Mouse (Mus musculus): Measurements from ENCODE around the gene Fxyd6. TPM values are rescaled to one million over a fixed set of nuclear protein-coding genes. Genes with fewer than 3 reads are reported as not detected.

Fxyd6 gene
- 354 and 379 TPM in 2 replicates for polyA plus RNA-seq (2015; fragmentation: Nextera tagmentation; extraction: Ambion mirVana)

- peaks cover 7% of the 10 kb centered on the region; the same call in 1 of the 2 replicates for H3K27me3 ChIP-seq
- ATAC-seq (ENCODE audit: low FRiP score): peak; percentile 76
- peak within 1 kb of the TSS; percentile 87 for H3K4me2 ChIP-seq
- no peaks in the 10 kb centered on the region for H3K36me3 ChIP-seq
- peak within 1 kb of the TSS; percentile 84 for H3K9ac ChIP-seq
- peak within 1 kb of the TSS; percentile 71 for H3K4me3 ChIP-seq
- peak within 1 kb of the TSS; percentile 89 for H3K27ac ChIP-seq
- WGBS: under 1% methylated on average over 28 of the region's 28 CpGs
- no peaks in the 10 kb centered on the region for H3K9me3 ChIP-seq
- H3K4me1 ChIP-seq (replicated peaks): peaks cover 46% of the 10 kb centered on the region
Measured at GRCm38 (mm10) chr9:45370117-45370561, at the start of gene Fxyd6. Fxyd6 (plus strand) TSS chr9:45370185.

- Histone ChIP-seq H3K4me2 (no peak overlapping the region), H3K27ac (no peak overlapping the region), H3K9me3 (no peaks in the 10 kb centered on the region), H3K27me3 (peaks cover 16% of the 10 kb centered on the region; the same call in 1 of the 2 replicates), H3K4me3 (no peak overlapping the region), H3K4me1 (replicated peaks) (no peaks in the 10 kb centered on the region), H3K9ac (no peak overlapping the region), H3K36me3 (no peaks in the 10 kb centered on the region)
- WGBS: 83% methylated on average over 6 of the region's 6 CpGs
- ATAC-seq (ENCODE audit: low FRiP score): no peak
Measured at GRCm38 (mm10) chr9:45321465-45321864, 48.5 kb upstream of the Fxyd6 start.

DNA sequence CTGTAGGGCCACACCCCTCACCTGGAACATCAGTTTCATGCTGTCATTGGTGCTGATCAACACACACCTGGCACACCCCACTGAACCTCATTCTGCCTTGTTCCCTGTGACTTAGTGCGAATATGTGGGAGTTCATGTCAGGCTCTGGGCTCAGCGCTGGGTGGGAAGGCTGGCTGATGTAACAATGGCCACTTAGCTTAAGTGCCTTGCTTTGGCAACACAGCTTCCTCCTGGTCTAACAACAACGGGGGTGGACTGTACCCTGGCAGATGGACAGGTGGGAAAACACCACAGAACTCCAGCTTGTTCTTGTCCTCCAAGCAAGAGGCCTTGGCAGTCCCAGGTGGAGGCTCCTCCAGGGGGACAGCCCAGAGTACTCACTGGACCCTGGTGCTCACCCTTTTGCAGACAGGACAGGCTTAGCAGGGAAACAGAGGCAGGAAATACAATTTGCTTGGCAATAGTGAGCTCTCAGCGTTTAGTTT is 48.0 kb upstream of the Fxyd6 start:
- Histone ChIP-seq H3K4me3 (no peak overlapping the region), H3K4me1 (replicated peaks) (no peaks in the 10 kb centered on the region), H3K4me2 (no peak overlapping the region), H3K9me3 (no peaks in the 10 kb centered on the region), H3K27ac (no peak overlapping the region), H3K9ac (no peak overlapping the region), H3K27me3 (peaks cover 13% of the 10 kb centered on the region; the same call in 1 of the 2 replicates), H3K36me3 (no peaks in the 10 kb centered on the region)
- 82% methylated on average over 4 of the region's 4 CpGs for WGBS
- no peak for ATAC-seq (ENCODE audit: low FRiP score)

DNA sequence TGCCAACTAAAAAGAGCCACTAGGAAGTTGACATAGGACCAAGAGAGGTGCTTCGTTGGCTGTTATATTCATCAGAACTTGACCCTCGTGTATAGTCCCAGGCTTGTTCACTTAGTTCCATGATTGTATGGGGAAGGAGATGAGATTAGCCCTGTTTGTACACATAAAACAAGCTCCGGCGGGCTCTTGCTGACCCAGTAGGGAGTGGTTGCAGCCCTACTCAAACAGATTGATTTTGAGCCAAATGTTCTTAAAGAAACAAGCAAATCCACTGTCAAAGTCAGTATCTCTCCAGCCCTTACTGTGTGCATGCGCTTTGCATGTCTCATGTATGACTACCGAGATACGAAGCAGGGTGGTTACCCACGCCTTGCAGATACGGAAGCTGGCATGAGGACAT is 43.6 kb upstream of the Fxyd6 start:
- Histone ChIP-seq H3K27ac (no peak overlapping the region), H3K9me3 (no peaks in the 10 kb centered on the region), H3K9ac (no peak overlapping the region), H3K27me3 (no peaks in the 10 kb centered on the region), H3K4me2 (no peak overlapping the region), H3K4me1 (replicated peaks) (0 out of 2 replicates have a peak, but pooled peaks cover 2% of the 10 kb centered on the region), H3K36me3 (no peaks in the 10 kb centered on the region), H3K4me3 (no peak overlapping the region)
- 93% methylated on average over 9 of the region's 9 CpGs for WGBS
- ATAC-seq (ENCODE audit: low FRiP score): no peak

GRCm38 (mm10) chr9:45328263-45328662 is 41.7 kb upstream of the Fxyd6 start:
- Histone ChIP-seq H3K36me3 (no peaks in the 10 kb centered on the region), H3K27me3 (no peaks in the 10 kb centered on the region), H3K4me1 (replicated peaks) (0 out of 2 replicates have a peak, but pooled peaks cover 3% of the 10 kb centered on the region), H3K9me3 (no peaks in the 10 kb centered on the region), H3K4me3 (no peak overlapping the region), H3K9ac (no peak overlapping the region), H3K27ac (no peak overlapping the region), H3K4me2 (no peak overlapping the region)
- 91% methylated on average over 4 of the region's 4 CpGs for WGBS
- ATAC-seq (ENCODE audit: low FRiP score): no peak

DNA sequence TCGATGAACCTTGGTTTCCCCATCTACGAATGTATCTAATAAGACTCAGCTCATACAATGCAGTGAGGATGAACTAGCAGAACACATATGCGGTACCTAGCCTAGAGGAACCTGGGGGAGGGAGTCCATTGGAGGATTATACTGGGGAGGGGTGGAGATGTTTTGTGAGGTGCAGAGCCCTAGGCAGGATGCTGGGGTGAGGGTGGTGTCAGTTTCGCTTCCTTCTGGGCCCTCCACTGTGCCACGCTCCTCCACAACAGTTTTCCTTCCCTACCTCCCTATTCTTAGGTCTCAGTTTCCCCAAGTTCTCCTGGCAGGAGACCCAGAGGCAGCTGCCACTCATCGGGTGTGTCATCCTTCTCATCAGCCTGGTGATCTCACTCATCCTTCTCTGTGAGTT is 40.4 kb upstream of the Fxyd6 start:
- 93% methylated on average over 6 of the region's 6 CpGs for WGBS
- H3K4me3 ChIP-seq: no peak overlapping the region

DNA sequence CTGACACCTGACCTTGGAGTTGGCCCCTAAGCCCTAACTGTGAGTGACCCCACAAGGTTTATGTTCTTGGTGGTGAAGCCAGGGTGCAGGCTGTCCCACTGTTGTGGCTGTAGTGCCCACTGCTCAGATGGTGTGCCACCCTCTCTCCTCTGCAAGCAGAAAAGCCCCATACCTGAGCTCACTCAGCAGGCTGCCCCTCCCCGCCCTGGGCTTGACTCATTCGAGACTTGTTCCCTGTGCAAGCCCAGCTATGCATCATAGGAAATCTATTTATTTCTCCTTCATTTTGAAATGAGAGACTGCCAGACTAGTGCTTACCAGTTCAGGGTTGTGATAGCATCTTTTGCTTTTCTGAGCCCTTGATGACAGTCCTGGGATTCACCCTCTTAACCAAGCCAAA is 32.6 kb upstream of the Fxyd6 start:
- no peaks in the 10 kb centered on the region for H3K36me3 ChIP-seq
- H3K27me3 ChIP-seq: no peaks in the 10 kb centered on the region
- H3K9me3 ChIP-seq: no peaks in the 10 kb centered on the region
- ATAC-seq (ENCODE audit: low FRiP score): no peak
- no peak overlapping the region for H3K9ac ChIP-seq
- H3K4me2 ChIP-seq: no peak overlapping the region
- no peak overlapping the region for H3K27ac ChIP-seq
- H3K4me3 ChIP-seq: no peak overlapping the region
- WGBS: 85% methylated on average over 2 of the region's 2 CpGs
- H3K4me1 ChIP-seq (replicated peaks): no peaks in the 10 kb centered on the region

More for the DNA sequence above, 40.4 kb upstream of the Fxyd6 start:
- no peak for ATAC-seq (ENCODE audit: low FRiP score)
- Histone ChIP-seq H3K9me3 (no peaks in the 10 kb centered on the region), H3K9ac (no peak overlapping the region), H3K36me3 (no peaks in the 10 kb centered on the region), H3K27ac (no peak overlapping the region), H3K4me1 (replicated peaks) (0 out of 2 replicates have a peak, but pooled peaks cover 3% of the 10 kb centered on the region), H3K4me2 (no peak overlapping the region), H3K27me3 (no peaks in the 10 kb centered on the region)

DNA sequence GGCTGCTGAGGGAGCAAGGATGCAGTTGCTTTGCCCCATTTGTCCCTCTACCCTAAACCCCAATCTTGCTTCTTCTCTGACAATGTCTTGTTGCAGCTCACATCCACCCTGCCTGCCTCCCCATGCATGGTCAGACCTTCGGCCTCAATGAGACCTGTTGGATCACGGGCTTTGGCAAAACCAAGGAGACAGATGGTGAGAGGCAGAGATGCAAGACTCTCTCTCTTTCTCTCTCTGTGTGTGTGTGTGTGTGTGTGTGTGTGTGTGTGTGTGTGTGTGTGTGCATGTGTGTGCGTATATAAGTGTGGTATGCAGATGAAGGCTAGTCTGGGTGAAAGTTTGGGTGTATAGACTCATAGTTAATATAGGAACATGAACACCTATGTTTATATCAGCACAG is 26.9 kb upstream of the Fxyd6 start:
- ATAC-seq (ENCODE audit: low FRiP score): no peak
- no peak overlapping the region for H3K4me3 ChIP-seq
- WGBS: 97% methylated on average over 3 of the region's 3 CpGs
- H3K4me2 ChIP-seq: no peak overlapping the region
- no peaks in the 10 kb centered on the region for H3K9me3 ChIP-seq
- no peak overlapping the region for H3K27ac ChIP-seq
- H3K9ac ChIP-seq: no peak overlapping the region
- H3K27me3 ChIP-seq: no peaks in the 10 kb centered on the region
- no peaks in the 10 kb centered on the region for H3K36me3 ChIP-seq
- no peaks in the 10 kb centered on the region for H3K4me1 ChIP-seq (replicated peaks)

DNA sequence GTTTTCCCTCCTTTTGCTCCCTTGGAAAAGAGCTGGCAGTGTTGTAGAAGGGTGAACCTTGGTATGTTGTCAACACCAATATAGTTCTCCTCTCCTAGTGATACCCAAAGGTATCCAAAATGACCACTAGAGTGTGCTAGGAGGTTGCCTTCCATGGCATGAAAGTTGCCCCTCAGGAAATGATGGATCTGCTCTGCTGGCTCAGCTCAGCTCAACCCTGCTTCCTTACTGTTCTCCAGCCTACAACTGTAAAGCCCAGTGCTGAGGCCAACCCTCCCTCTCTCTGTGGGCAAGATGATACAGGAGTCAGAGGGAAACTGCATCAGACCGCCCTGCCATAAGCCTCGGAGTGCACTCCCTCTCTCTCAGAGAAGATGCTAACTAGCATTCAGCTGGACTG is 24.5 kb upstream of the Fxyd6 start:
- Histone ChIP-seq H3K9ac (no peak overlapping the region), H3K4me3 (no peak overlapping the region), H3K9me3 (no peaks in the 10 kb centered on the region), H3K27ac (no peak overlapping the region), H3K36me3 (no peaks in the 10 kb centered on the region), H3K4me1 (replicated peaks) (peaks cover 9% of the 10 kb centered on the region; the same call in 1 of the 2 replicates), H3K27me3 (no peaks in the 10 kb centered on the region), H3K4me2 (no peak overlapping the region)
- 74% methylated on average over 2 of the region's 2 CpGs for WGBS
- ATAC-seq (ENCODE audit: low FRiP score): no peak

DNA sequence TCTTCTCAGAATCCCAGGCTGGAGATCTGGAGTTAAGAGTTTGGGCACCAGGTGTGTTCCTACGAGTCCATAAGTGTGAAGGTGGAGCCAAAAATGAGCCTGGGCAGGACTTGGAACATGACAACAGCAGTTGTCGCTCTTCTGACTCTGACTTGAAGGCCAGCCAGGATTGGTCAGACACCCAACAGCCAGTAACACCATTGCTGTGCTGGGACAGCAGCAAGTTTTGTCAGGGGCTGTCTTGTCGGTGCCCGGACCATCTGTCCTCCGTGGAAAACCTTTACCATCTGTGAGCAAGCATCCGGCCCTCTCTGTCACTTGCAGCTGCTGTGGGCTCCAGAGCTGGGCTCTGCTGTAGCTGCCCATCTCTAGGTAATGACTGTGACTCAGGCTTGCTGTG is 23.7 kb upstream of the Fxyd6 start:
- Histone ChIP-seq H3K4me1 (replicated peaks) (peaks cover 9% of the 10 kb centered on the region; the same call in 1 of the 2 replicates), H3K4me2 (no peak overlapping the region), H3K4me3 (no peak overlapping the region), H3K27me3 (no peaks in the 10 kb centered on the region), H3K9ac (no peak overlapping the region), H3K9me3 (no peaks in the 10 kb centered on the region), H3K27ac (no peak overlapping the region), H3K36me3 (no peaks in the 10 kb centered on the region)
- WGBS: 60% methylated on average over 6 of the region's 6 CpGs
- no peak for ATAC-seq (ENCODE audit: low FRiP score)

DNA sequence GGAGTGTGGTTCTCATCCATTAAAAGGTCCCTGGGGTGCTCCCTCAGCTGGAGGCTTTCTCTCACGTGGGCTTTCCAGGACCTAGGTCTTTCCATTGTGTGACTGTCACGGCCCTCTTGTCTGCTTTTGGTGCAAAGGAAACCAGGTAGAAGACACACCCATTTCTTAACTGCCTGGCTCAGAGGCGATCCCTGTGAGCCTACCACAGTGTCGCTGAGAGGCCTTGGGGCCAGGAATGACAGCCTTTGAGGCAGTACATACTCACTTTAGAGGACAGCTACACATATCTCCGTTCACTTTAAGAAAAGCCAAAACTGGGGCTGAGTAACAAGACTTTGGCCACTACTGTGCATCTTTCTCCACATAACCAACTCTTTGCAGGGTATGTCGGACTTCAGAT is 21.4 kb upstream of the Fxyd6 start:
- peaks cover 9% of the 10 kb centered on the region; the same call in 1 of the 2 replicates for H3K4me1 ChIP-seq (replicated peaks)
- no peak for ATAC-seq (ENCODE audit: low FRiP score)
- H3K27ac ChIP-seq: no peak overlapping the region
- H3K36me3 ChIP-seq: no peaks in the 10 kb centered on the region
- no peaks in the 10 kb centered on the region for H3K27me3 ChIP-seq
- no peaks in the 10 kb centered on the region for H3K9me3 ChIP-seq
- 79% methylated on average over 6 of the region's 6 CpGs for WGBS
- H3K4me2 ChIP-seq: no peak overlapping the region
- H3K4me3 ChIP-seq: no peak overlapping the region
- no peak overlapping the region for H3K9ac ChIP-seq

DNA sequence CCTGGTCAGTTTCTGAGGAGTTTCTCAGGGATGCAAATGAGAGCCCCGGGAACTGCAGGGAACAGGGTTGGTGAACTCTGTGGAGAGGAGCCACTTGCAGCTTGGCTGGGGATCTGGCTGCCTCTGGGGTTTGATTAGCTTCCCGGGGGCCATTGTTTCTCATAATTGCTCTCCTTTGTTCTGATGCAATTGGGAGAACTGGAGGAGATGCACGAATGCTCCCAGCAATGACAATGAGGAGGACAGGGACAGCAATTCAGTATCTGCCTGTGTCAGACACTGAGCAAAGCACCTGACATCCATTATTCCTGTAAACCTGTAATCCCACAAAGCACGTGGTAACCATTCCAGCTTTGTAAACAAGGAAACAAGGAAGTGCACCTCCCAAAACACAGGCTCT is 20.8 kb upstream of the Fxyd6 start:
- Histone ChIP-seq H3K4me3 (no peak overlapping the region), H3K27ac (no peak overlapping the region), H3K9me3 (no peaks in the 10 kb centered on the region), H3K4me2 (no peak overlapping the region), H3K27me3 (no peaks in the 10 kb centered on the region), H3K36me3 (no peaks in the 10 kb centered on the region), H3K9ac (no peak overlapping the region), H3K4me1 (replicated peaks) (peaks cover 9% of the 10 kb centered on the region; the same call in 1 of the 2 replicates)
- no peak for ATAC-seq (ENCODE audit: low FRiP score)
- WGBS: 25% methylated on average over 4 of the region's 4 CpGs

GRCm38 (mm10) chr9:45349851-45350250 is 20.1 kb upstream of the Fxyd6 start:
- Histone ChIP-seq H3K9ac (no peak overlapping the region), H3K4me1 (replicated peaks) (peaks cover 9% of the 10 kb centered on the region; the same call in 1 of the 2 replicates), H3K4me2 (no peak overlapping the region), H3K27me3 (no peaks in the 10 kb centered on the region), H3K36me3 (no peaks in the 10 kb centered on the region), H3K9me3 (no peaks in the 10 kb centered on the region), H3K27ac (no peak overlapping the region), H3K4me3 (no peak overlapping the region)
- no peak for ATAC-seq (ENCODE audit: low FRiP score)
- WGBS: 48% methylated on average over 5 of the region's 5 CpGs
